Mouse (Mus musculus) T-helper 17 cell (primary cell): ENCODE results near the gene Clip4.
"Not testable (repeated sequence)": the region's sequence is repeated elsewhere in the genome, so short reads cannot be mapped to it uniquely, and the experiment has no call there.

ENCODE experiments used
- in situ Hi-C, 2 experiments: fragments of 300-600 bp; cut with MboI, MseI; formaldehyde crosslinking; loops; 1 replicate in 1 of 2; 2 replicates in 1 of 2; pipeline ENCODE4 v1.15.1; 2025; ENCODE audit warnings: high pct_unique_total_duplicates in 2 of 2

Gene Clip4

GRCm38 (mm10) chr17:71768173-71768572 is at the start of gene Clip4:
Gene Clip4, plus strand, starts transcription at chr17:71768473.
- in situ Hi-C loops = not testable (repeated sequence)

DNA sequence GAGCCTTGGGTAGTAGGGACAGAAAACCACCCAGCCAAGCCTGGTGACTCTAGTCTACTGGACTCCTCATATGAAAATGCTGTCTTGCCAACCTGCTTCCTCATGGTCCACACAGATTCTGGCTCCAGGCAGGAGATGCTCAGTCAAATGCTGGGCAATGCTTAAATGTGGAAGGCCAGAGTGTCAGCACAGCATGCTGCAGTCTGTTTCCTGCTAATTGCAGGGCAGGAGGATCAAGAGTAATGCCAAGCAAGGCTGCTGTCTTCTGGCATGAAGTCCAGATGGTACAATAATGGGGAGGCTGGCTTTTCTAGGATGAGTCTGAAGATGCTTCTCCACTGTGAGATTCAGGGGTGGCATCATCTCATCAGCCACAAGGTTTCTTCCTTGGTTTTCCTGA is 47.8 kb upstream of the Clip4 start:
- in situ Hi-C loops = no loop called here

- in situ Hi-C loops = no loop called here
These were observed 47.3 kb upstream of the Clip4 start for GRCm38 (mm10) chr17:71721019-71721418.

- in situ Hi-C loops = no loop called here
These were observed 37.6 kb upstream of the Clip4 start for GRCm38 (mm10) chr17:71730655-71731054.

- in situ Hi-C loops = no loop called here
These were observed 31.8 kb upstream of the Clip4 start for GRCm38 (mm10) chr17:71736442-71736841.

- in situ Hi-C loops = no loop called here
These were observed 26.1 kb upstream of the Clip4 start for GRCm38 (mm10) chr17:71742156-71742555.

- in situ Hi-C loops = no loop called here
These were observed 25.3 kb upstream of the Clip4 start for GRCm38 (mm10) chr17:71742935-71743334.

DNA sequence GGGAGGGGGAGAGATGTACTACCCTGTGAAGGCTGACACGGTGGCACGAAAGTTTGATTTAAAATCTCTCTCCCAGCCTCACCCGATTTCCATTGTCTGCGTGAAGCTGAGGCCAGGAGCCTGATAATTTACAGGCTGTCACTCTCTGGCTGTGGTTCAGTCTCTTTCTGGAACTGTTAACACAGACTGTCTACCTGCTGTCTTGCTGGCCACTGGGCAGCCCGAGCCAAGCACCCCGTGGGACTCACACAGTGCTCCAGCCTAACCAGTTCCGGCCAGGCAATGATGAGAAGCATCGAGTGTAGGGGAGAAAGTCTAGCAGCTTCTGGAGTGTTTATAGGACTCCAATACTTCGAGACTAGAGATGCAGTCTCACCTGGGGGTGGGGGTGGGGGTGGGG is 22.2 kb upstream of the Clip4 start:
- in situ Hi-C loops = no loop called here

DNA sequence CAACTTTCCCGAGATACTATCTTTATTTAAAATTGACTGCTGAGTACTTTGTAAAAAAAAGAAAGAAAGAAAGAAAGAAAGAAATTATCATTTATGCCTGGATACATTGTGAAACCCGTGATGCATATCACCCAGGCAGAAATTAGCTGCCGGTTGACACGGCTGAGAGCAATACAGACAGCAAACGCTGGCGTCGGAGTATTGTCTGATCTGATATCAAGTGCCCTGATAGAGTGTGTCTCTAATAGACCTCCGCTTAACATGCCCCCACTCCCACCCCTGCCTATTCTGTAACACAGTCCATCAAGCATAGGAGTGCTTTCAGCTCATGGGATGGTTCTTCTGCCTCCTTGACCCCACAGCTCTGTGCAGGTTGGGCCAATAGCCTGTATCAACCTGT is 20.7 kb upstream of the Clip4 start:
- in situ Hi-C loops = no loop called here

- in situ Hi-C loops = loop anchor here in 1 of 2 experiments (5.0 kb wide), 1 partner anchor 778 kb away; no protein-coding TSS in a partner anchor
These were observed 18.6 kb upstream of the Clip4 start for GRCm38 (mm10) chr17:71749616-71750168.

DNA sequence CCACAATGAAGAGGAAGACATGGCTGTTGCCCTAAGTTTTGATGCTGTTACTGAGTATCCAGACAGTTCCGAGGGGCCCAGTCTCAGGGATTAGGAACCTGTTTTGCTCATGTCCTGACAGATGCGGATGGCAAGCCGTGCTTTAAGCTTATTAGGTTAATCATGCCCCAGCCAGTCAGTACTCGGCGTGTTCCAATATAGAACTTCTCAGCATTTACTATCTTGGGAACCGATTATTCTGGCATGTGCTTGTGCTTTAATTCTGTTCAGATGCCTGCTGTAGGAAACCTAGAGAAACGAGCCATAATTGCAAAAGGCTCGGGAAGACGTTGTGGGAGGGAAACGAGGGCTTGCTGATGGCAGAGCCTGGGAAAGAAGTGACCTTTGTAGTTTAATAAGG is 15.4 kb upstream of the Clip4 start, which contains the start of gene Pcare:
TSS of gene Pcare (minus strand) at position 64 of the 400 bp plus-strand sequence.
- in situ Hi-C loops = loop anchor here in 1 of 2 experiments (5.0 kb wide), 1 partner anchor 774 kb away; no protein-coding TSS in a partner anchor

DNA sequence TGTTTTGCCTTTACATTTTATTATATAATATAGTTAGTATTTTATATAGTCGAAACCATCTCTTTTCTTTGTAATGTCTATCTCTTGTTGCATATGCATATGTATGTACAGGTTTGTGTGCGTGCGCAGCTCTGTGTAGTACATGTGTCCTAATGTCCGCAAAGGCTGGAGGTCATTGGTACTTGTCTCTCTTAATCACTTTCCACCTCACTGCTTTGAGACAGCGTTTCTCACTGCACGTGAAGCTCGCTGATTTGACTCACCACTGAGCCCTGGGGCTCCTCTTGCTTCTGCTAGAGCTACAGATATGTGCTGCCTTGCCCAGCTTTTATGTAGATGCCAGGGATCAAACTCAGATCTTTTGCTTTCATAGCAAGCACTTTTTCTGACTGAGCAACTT is 7.7 kb upstream of the Clip4 start:
- in situ Hi-C loops = no loop called here

DNA sequence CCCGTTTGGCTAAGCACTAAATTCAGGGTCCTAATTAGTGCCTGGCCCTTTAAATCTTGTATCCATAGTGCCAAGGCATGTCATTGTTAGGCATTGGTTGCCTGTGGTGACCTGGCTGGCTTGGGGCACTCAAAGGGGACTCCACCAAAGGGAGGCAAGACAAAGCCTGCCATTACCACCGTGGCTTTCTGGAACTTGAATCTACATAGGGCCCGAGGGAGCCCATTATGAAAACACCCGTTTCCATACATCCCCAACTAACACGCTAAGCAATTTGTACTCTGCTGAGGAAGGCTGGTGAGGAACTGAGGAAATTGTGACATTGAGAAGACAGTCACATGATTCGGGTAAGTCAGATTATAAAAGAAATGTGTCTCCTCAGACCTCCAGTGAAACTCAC is 1.3 kb downstream of the Clip4 start:
- in situ Hi-C loops = no loop called here

GRCm38 (mm10) chr17:71770696-71771095 is 2.4 kb downstream of the Clip4 start:
- in situ Hi-C loops = no loop called here

- in situ Hi-C loops = no loop called here
These were observed 5.9 kb downstream of the Clip4 start for GRCm38 (mm10) chr17:71774173-71774572.

GRCm38 (mm10) chr17:71775279-71775678 is 7.0 kb downstream of the Clip4 start:
- in situ Hi-C loops = no loop called here

DNA sequence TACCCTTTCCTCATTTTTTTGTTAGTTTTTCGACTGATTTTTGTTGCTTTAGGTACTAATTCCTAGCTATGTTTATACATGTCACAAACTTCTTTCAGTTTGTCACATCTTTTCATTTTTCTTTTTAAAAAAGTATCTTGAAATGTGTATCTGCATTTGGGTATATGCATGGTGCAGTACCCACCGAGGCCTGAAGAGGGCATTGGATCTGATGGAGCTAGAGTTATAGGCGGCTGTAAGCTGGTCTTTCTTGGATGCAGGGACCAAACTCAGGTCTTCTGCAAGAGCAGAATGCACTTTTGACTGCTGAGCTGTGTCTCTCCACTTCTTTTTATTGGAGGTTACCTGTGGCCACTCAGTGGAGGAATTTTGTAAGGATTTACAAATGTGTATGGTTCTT is 10.4 kb downstream of the Clip4 start:
- in situ Hi-C loops = no loop called here

DNA sequence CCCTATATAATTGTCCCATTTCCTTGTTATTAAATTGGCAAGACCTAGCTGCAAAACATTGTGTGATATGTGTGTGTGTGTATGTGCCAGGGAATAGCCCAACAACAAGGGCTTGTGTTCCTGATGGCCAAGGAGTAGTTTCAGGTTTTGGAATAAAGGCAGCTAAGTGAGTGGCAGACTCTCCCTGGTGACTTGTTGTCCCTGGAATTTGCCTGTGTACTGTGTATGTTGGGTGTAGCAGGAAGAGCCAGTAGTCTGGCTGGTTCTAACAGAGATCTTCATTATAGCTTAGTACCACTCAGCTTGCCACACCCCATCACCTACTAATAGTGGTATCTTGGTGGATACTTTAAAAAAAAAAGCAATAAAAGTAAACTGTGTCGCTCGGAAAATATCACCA is 12.2 kb downstream of the Clip4 start:
- in situ Hi-C loops = no loop called here

DNA sequence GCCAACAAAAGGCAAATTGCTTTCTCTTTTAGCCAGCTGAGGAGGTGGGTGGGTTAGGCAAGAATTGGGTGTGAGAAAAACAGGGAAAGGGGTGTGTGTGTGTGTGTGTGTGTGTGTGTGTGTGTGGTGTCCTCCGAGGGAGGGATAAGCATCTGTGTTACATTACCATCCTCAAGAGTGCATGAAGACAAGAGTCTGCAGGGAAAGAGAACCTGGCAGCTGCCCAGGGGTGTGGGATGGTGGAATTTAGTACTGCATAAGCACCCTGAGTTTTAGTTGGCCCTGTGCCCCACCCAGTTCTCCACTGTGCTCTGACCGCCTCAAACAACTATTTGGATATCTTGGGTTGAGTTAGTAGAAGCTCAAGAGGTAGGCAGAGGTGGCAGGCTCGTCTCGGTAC is 12.7 kb downstream of the Clip4 start:
- in situ Hi-C loops = no loop called here

DNA sequence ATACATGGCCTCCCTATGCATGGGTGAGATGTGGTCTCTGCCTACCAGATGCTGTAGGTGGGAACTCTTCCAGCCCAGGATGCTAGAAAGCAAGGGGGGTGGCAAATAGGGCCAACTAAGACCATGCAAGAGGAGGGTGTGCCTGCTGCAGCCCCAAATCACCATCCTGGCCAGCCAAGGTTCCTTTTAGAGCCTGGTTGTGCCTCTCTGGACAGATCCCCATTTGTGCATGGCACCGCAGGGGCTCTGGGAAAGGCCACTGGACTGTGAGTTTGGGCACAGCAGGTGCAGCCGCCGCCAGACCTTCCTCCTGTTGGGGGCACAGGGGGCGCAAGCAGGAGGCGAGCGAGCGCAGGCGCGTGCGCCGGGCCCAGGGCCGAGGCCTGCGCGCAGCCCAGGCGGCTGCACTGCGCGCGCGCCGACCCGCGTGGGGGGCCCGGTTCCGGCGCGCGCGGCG is 14.0 kb downstream of the Clip4 start:
- in situ Hi-C loops = no loop called here

GRCm38 (mm10) chr17:71782699-71783365 is 14.6 kb downstream of the Clip4 start:
- in situ Hi-C loops = no loop called here

DNA sequence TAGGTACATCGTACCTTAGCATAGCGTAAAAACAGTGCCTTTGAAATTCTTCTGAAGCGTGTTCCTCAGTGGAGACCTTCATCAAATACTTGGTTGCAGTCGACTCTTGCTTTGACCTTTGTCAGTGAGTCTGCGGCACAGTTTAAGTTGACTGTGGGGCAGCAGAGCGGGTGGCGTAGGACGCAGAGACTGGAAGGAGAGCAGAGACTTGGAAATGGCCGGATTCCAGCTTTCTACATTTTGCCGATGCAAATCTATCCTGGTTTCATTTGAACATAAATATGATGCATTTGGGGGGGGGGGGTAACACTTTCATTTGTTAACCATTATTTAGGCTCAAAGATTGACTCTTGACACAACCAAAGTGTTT is 15.1 kb downstream of the Clip4 start:
- in situ Hi-C loops = no loop called here

GRCm38 (mm10) chr17:71786456-71786855 is 18.2 kb downstream of the Clip4 start:
- in situ Hi-C loops = no loop called here
